Mouse (Mus musculus): ENCODE measurements around the gene Gm648. TPM values are rescaled to one million over a fixed set of nuclear protein-coding genes. Genes with fewer than 3 reads are reported as not detected.
"Not testable (repeated sequence)": the region's sequence is repeated elsewhere in the genome, so short reads cannot be mapped to it uniquely, and the experiment has no call there.

The Gm648 gene
- total RNA-seq (2022), result not detected

DNA sequence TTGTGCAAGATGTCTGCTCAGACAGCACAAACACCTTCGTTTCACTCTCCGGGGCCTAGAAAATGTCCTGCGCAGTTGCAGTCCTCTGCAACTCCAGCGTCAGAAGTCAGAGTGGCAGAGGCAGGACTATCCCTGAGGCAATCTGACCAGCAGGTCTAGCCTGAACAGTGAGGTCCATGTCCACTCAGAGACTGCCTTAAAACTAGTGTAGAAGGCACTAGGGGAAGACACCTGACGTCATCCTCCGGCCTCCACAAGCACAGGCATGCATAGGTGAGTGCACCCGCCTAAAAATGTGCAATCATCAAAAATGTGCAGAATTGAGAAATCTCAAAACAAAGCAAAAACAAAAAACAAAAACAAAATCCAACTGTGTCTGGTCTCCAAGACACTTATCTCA lies at the start of gene Gm648:
Gene Gm648, minus strand, starts transcription at position 101 of the 400 bp plus-strand sequence.
- no peak for DNase-seq (ENCODE audit: low spot score in 2 of 2)

DNA sequence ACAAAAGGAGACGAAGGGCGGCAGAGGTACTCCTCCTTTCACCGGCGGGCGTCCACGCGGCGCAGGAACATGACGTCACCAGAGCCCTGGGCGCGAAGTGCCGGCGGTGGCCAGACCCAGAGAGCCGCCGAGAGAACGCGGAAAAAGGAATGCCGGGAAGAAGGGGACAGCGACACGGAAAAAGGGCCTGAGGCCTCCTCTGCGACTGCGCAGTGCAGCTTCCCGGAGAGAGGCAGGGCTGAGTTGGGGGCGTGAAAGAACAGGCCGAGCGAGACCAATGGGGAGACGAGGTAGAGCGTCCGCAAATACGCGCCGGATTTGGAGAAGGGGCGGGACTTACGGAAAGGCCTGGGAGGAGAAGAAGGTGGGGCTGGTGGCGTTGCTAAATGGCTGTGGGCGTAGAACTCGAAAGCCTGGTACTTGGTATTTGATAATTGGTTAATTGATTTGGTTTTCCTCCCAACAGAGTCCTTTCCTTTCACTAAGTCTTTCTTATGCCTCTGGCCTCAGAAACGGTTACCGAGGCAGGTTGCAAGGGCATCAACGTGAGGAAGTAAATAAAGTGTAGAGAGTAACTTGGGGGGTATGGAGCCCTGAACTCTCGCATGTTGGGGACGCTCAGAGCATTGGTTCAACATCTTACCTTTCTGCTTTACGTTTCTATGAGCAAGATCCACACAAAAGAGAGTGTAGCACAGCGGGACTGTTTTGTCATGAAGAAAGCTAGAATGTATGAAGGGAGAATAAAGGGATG lies 48.7 kb upstream of the Gm648 start, which contains the start of gene Mmgt1:
Gene Mmgt1, minus strand, starts transcription at position 183 of the 754 bp plus-strand sequence.
- peak; percentile 76 to 92 for DNase-seq (ENCODE audit: low spot score in 2 of 2)

DNA sequence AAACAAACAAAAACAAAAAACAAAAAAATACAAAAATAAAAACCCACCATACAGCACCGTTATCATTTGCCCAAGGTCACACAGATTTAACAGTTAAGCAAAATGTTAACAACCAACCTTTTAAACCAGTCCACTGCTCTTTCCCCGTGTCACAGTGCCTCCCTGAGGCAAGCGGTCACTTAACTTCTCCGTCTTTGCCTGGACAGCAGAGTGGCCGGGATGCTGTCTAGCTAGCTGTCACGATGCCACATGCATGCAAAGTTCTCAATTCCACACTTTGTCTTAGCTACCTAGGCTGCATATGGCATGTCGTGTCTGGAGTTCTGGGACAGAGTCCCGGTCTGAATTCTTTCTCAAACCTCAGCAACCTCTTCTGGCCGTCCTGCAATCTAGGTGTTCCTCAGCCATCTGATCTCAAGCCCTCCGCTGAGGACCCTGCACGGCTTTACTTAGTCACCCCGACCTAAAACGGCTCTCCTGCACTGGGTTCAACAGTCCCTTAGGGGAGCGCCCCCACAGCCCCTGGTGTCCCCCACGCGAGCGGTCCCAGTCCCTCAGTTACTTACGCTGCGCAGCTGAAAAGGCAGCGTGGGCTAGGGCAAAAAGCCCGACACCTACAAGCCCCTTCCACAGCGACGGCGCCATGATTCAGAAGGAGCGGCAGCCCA lies 47.9 kb upstream of the Gm648 start:
- peak in 1 of 2 experiments; percentile 3 for DNase-seq (ENCODE audit: low spot score in 2 of 2)

DNA sequence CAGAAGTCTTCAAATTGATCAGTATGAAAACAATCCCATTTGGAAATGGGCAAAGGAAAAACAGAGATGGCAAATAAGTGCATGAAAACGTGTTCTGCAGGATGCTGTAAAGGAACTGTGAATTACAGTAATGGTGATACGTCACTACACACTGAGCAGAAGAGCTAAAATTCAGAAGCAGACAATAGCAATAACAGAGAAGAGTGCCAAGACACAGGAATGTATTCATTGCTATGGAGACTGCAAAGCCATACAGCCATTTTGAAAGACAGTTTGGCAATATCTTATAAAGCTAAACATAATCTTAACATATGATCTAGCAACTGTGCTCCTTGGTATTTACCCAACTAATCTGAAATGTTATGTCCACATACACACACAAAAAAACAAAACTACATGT lies 28.8 kb upstream of the Gm648 start:
- no peak for DNase-seq (ENCODE audit: low spot score in 2 of 2)

DNA sequence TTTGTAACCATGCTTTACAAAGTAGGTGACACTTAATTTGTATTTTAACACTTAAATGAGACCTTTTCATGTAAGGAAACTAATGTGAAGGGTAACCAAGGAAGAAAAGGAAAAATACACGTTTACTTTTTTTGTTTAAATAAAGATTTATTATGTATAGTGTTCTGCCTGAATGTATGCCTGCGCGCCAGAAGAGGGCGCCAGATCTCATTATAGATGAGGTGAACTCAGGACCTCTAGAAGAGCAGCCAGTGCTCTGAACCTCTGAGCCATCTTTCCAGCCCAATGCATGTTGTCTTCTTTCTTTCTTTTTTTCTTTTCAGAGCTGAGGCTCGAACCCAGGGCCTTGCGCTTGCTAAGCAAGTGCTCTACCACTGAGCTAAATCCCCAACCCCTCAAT lies 23.1 kb upstream of the Gm648 start:
- no peak for DNase-seq (ENCODE audit: low spot score in 2 of 2)

DNA sequence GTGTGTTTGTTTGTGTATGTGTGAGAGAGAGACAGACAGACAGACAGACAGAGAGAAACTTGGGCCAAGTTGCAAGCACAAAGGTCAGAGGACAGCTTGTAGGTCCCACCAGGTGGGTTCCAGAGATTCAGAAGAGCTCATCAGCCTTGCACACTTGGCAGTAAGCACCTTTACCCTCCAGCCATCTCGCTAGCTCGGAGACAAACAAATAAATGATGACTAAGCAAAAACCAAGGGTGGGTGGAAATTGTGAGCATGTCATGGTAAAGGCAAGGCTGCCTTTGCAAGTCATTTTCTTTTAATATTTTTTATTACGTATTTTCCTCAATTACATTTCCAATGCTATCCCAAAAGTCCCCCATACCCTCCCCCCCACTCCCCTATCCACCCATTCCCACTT lies 4.2 kb upstream of the Gm648 start:
- DNase-seq (ENCODE audit: low spot score in 2 of 2), result no peak

DNA sequence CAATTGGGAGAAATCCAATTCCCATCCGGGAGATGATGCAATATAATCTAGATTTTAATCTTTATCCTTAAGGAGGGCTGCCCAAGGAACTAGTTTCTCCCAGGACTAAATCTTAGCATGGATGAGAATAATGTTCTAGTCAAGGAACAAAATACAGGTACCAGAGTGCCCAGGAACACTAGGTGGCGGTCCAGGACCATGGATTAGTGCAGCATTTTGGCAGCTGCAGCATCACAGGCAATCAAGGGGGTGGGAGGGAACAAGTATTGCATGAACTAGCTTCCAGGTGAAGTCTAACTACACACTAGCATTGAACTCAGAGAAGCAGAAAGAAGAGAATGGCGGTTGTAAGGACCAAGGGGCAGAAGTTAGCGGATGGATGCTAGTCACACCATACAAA lies 12.2 kb downstream of the Gm648 start:
- DNase-seq (ENCODE audit: low spot score in 2 of 2), result no peak

DNA sequence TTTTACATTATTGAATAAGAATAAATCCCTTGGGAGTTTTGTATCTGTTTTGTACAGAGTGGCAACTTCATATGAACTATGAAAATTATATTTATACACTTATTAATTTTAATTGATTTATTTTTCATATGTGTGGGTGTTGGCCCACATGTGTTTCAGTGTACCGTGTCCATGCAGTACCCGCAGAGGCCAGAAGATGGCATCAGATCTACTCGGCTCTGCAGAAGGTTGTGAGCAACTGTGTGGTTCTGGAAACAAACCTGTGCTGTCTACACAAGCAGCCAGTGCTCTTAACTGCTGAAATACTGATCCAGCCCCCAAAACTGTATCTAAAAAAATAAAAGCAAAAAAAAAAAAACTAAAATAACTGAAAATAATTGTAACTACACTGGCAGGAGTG lies 18.1 kb downstream of the Gm648 start:
- DNase-seq (ENCODE audit: low spot score in 2 of 2), result peak; percentile 28 to 32

DNA sequence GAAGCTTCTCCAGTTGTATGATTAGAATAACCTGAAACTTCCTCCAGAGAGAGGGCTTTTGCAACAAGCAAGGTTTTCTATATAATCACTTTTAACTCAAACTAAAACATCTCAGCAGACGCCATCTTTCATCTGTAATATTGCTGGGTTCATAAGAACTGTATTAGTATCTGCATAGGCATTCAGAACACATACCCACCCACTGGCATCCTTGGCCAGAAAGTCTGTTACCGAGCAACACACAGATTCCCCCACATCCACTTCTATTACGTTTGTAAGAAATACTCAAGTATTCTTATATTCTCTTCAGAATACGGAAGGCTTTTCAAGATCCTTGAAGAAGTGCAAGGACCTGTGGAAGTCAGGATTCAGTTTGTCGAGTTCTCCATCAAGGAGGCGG lies 25.0 kb downstream of the Gm648 start, which contains the start of gene Gm10477:
Gene Gm10477, plus strand, starts transcription at position 301 of the 400 bp plus-strand sequence.
- DNase-seq (ENCODE audit: low spot score in 2 of 2), result not testable (repeated sequence)

DNA sequence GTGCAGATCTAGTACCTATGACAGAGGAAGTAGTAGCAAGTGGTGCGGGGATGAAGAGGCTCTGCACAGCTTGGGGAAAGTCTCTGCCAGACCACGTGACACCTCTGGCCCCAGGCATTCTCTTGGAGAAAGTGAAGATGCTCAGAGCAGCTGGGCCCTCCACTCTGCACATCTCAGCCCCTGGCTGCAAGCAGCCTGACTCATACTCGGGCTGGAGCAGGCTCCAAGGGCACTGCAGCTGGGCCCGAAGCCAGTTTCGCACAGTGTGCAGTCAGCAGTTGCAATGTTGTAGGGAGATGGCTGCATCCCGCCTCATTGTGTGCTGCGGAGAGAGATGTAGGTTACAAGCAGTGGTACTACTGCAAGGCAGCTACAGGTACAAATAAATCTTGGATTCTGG lies 52.2 kb downstream of the Gm648 start:
- DNase-seq (ENCODE audit: low spot score in 2 of 2), result no peak

Small RNA genes within 50 kb of the gene (microRNA-seq; reads per million reads assigned to microRNA genes)
- gene Mir5116, result 0.42 to 0.66 reads per million in 2 experiments

Other genes starting within 250 kb of the Gm648 start
- 1 to 10 TPM; 3.9 to 5.1 (median 4.2) TPM for gene Zfp449, start 203.2 kb downstream of the Gm648 start, total RNA-seq (2022)
- gene Smim10l2a, start 175.0 kb downstream of the Gm648 start, total RNA-seq (2022), result 10 to 100 TPM; 17.2 to 22.5 (median 20.0) TPM
- gene Gm2174, start 101.6 kb downstream of the Gm648 start, total RNA-seq (2022), result not detected
- 10 to 100 TPM; 28.6 to 39.6 (median 34.6) TPM for gene Ints6l, start 94.7 kb downstream of the Gm648 start, total RNA-seq (2022)
- not detected for gene Gm10477, start 24.9 kb downstream of the Gm648 start, total RNA-seq (2022)
- 10 to 100 TPM; 23.4 to 29.5 (median 25.2) TPM for gene Mmgt1, start 48.5 kb upstream of the Gm648 start, total RNA-seq (2022)
- 100 to 1,000 TPM in 3 of 4 experiments, 10 to 100 TPM in 1; 95.4 to 122 (median 108) TPM for gene Slc9a6, start 60.2 kb upstream of the Gm648 start, total RNA-seq (2022)
- gene Fhl1, start 182.2 kb upstream of the Gm648 start, total RNA-seq (2022), result 100 to 1,000 TPM in 1 of 4 experiments, 10 to 100 TPM in 3; 81.8 to 101 (median 89.4) TPM